Mouse (Mus musculus) midbrain, embryonic 14.5 days (tissue): ENCODE results near the gene Ankrd44. TPM values are rescaled to one million over a fixed set of nuclear protein-coding genes. Genes with fewer than 3 reads are reported as not detected.
"Not testable (repeated sequence)": the region's sequence is repeated elsewhere in the genome, so short reads cannot be mapped to it uniquely, and the experiment has no call there.

ENCODE experiments used
- ATAC-seq: fragments of 200-750 bp; cut with Nextera tagmentation; 2 replicates; pipeline ENCODE4 v1.8.0; 2017; ENCODE audit warnings: moderate number of reproducible peaks, moderate library complexity; ENCODE audit not compliant: low FRiP score, low TSS enrichment
- DNase-seq: peaks from one replicate; pipeline ENCODE4 v3.0.0-alpha.2; 2015
- H3K27ac ChIP-seq: fragments of 300-500 bp; sonication (generic); replicated peaks from 2 replicates; pipeline ENCODE4 v1.5.1; 2014; ENCODE audit warnings: mild to moderate bottlenecking, low read depth, low read length, moderate library complexity
- H3K27me3 ChIP-seq: fragments of 300-500 bp; sonication (generic); 2 replicates; pipeline ENCODE4 v1.6.1; 2014; ENCODE audit warnings: low read length, control low read depth, mixed read lengths; ENCODE audit not compliant: control insufficient read depth, insufficient read depth
- H3K36me3 ChIP-seq: fragments of 300-500 bp; sonication (generic); 2 replicates; pipeline ENCODE4 v1.6.1; 2014; ENCODE audit warnings: low read length, control low read depth; ENCODE audit not compliant: control insufficient read depth, insufficient read depth
- H3K4me1 ChIP-seq: fragments of 300-500 bp; sonication (generic); 2 replicates; pipeline ENCODE4 v1.6.1; 2014; ENCODE audit warnings: mild to moderate bottlenecking, antibody characterized with exemption, low read length, control low read depth; ENCODE audit not compliant: control insufficient read depth, insufficient read depth
- H3K4me2 ChIP-seq: fragments of 300-500 bp; sonication (generic); 2 replicates; pipeline ENCODE4 v1.6.1; 2014; ENCODE audit warnings: mild to moderate bottlenecking, low read length, moderate library complexity
- H3K4me3 ChIP-seq: fragments of 300-500 bp; sonication (generic); replicated peaks from 2 replicates; pipeline ENCODE4 v1.5.1; 2014; ENCODE audit warnings: low read depth, low read length
- H3K9ac ChIP-seq: fragments of 300-500 bp; sonication (generic); replicated peaks from 2 replicates; pipeline ENCODE4 v1.6.1; 2014; ENCODE audit warnings: mild to moderate bottlenecking, low read length, moderate library complexity
- H3K9me3 ChIP-seq: fragments of 300-500 bp; sonication (generic); 2 replicates; pipeline ENCODE4 v1.6.1; 2016; ENCODE audit warnings: low read length, control low read depth, mixed read lengths; ENCODE audit not compliant: control insufficient read depth
- WGBS: fragments of 180-500 bp; shearing (Covaris S2); extraction: QIAGEN DNeasy Blood & Tissue Kit; methylation state at CpG from one replicate; pipeline ENCODE4 v1.1.7; 2014; 5-methylcytosine and 5-hydroxymethylcytosine counted together
- polyA plus RNA-seq: library from polyadenylated mRNA; unstranded; fragments of >200 nt; fragmentation: Nextera tagmentation; extraction: Ambion mirVana; gene quantifications from 2 replicates; pipeline ENCODE4 v1.2.1, GENCODE M21; 2014

The Ankrd44 gene
- polyA plus RNA-seq, result 37.0 and 39.1 TPM in 2 replicates

- ATAC-seq (peak; percentile 92), DNase-seq (peak; percentile 90)
- Histone ChIP-seq H3K27ac (peak within 1 kb of the TSS; percentile 95), H3K4me2 (peak within 1 kb of the TSS; percentile 75), H3K4me1 (peaks cover 18% of the 10 kb centered on the region), H3K4me3 (peak within 1 kb of the TSS; percentile 81), H3K9ac (peak within 1 kb of the TSS; percentile 86), H3K9me3 (no peaks in the 10 kb centered on the region), H3K27me3 (no peaks in the 10 kb centered on the region), H3K36me3 (no peaks in the 10 kb centered on the region)
- WGBS, result under 1% methylated on average over 92 of the region's 94 CpGs
Observed at GRCm38 (mm10) chr1:54925971-54926771, at the start of gene Ankrd44. Ankrd44 (minus strand) TSS chr1:54926387.

- no peaks in the 10 kb centered on the region for H3K36me3 ChIP-seq
- no peak overlapping the region for H3K4me3 ChIP-seq
- ATAC-seq (no peak), DNase-seq (no peak)
- H3K9me3 ChIP-seq, result no peaks in the 10 kb centered on the region
- WGBS, result 87% methylated on average over 5 of the region's 5 CpGs
- H3K4me2 ChIP-seq, result no peak overlapping the region
- H3K27me3 ChIP-seq, result no peaks in the 10 kb centered on the region
- H3K4me1 ChIP-seq, result no peaks in the 10 kb centered on the region
- H3K27ac ChIP-seq, result no peak overlapping the region
- no peak overlapping the region for H3K9ac ChIP-seq
Observed at GRCm38 (mm10) chr1:54971687-54972404, 45.7 kb upstream of the Ankrd44 start.

- WGBS, result 98% methylated on average over 3 of the region's 3 CpGs
- no peaks in the 10 kb centered on the region for H3K4me1 ChIP-seq
- ATAC-seq, result no peak
Observed at GRCm38 (mm10) chr1:54966858-54967257, 40.7 kb upstream of the Ankrd44 start.

GRCm38 (mm10) chr1:54965159-54965995 lies 39.2 kb upstream of the Ankrd44 start:
- Histone ChIP-seq H3K36me3 (no peaks in the 10 kb centered on the region), H3K4me1 (no peaks in the 10 kb centered on the region), H3K27me3 (no peaks in the 10 kb centered on the region), H3K27ac (no peak overlapping the region), H3K4me2 (no peak overlapping the region), H3K4me3 (no peak overlapping the region), H3K9ac (no peak overlapping the region), H3K9me3 (no peaks in the 10 kb centered on the region)
- no peak for DNase-seq
- 62% methylated on average over 11 of the region's 11 CpGs for WGBS
- ATAC-seq, result no peak

More at GRCm38 (mm10) chr1:54966858-54967257, 40.7 kb upstream of the Ankrd44 start:
- no peaks in the 10 kb centered on the region for H3K27me3 ChIP-seq
- no peak overlapping the region for H3K4me2 ChIP-seq
- H3K27ac ChIP-seq, result no peak overlapping the region
- no peak overlapping the region for H3K9ac ChIP-seq
- no peaks in the 10 kb centered on the region for H3K9me3 ChIP-seq
- H3K4me3 ChIP-seq, result no peak overlapping the region
- H3K36me3 ChIP-seq, result no peaks in the 10 kb centered on the region
- DNase-seq, result no peak

- no peaks in the 10 kb centered on the region for H3K9me3 ChIP-seq
- no peaks in the 10 kb centered on the region for H3K27me3 ChIP-seq
- no peak overlapping the region for H3K9ac ChIP-seq
- H3K36me3 ChIP-seq, result no peaks in the 10 kb centered on the region
- no peak for ATAC-seq
- no peak overlapping the region for H3K4me2 ChIP-seq
- H3K4me1 ChIP-seq, result no peaks in the 10 kb centered on the region
- no peak overlapping the region for H3K27ac ChIP-seq
- 92% methylated on average over 9 of the region's 9 CpGs for WGBS
- no peak for DNase-seq
- no peak overlapping the region for H3K4me3 ChIP-seq
Observed at GRCm38 (mm10) chr1:54961724-54962123, 35.5 kb upstream of the Ankrd44 start.

GRCm38 (mm10) chr1:54960613-54961165 lies 34.5 kb upstream of the Ankrd44 start:
- Histone ChIP-seq H3K4me1 (no peaks in the 10 kb centered on the region), H3K9ac (no peak overlapping the region), H3K27me3 (no peaks in the 10 kb centered on the region), H3K9me3 (no peaks in the 10 kb centered on the region), H3K4me2 (no peak overlapping the region), H3K36me3 (no peaks in the 10 kb centered on the region), H3K27ac (no peak overlapping the region), H3K4me3 (no peak overlapping the region)
- no peak for DNase-seq
- 78% methylated on average over 9 of the region's 9 CpGs for WGBS
- no peak for ATAC-seq

- Histone ChIP-seq H3K4me2 (no peak overlapping the region), H3K9ac (no peak overlapping the region), H3K36me3 (no peaks in the 10 kb centered on the region), H3K9me3 (no peaks in the 10 kb centered on the region), H3K27ac (no peak overlapping the region), H3K4me1 (no peaks in the 10 kb centered on the region), H3K4me3 (no peak overlapping the region), H3K27me3 (no peaks in the 10 kb centered on the region)
- WGBS, result 71% methylated on average over 3 of the region's 3 CpGs
- DNase-seq (no peak), ATAC-seq (no peak)
Observed at GRCm38 (mm10) chr1:54958525-54958924, 32.3 kb upstream of the Ankrd44 start.

GRCm38 (mm10) chr1:54956995-54957394 lies 30.8 kb upstream of the Ankrd44 start:
- H3K4me3 ChIP-seq, H3K36me3 ChIP-seq, DNase-seq, ATAC-seq, H3K4me2 ChIP-seq, H3K9me3 ChIP-seq, H3K27me3 ChIP-seq, H3K9ac ChIP-seq, H3K27ac ChIP-seq, H3K4me1 ChIP-seq: not testable (repeated sequence)
- WGBS, result 93% methylated on average over 10 of the region's 14 CpGs
